In the genomic region with DNA sequence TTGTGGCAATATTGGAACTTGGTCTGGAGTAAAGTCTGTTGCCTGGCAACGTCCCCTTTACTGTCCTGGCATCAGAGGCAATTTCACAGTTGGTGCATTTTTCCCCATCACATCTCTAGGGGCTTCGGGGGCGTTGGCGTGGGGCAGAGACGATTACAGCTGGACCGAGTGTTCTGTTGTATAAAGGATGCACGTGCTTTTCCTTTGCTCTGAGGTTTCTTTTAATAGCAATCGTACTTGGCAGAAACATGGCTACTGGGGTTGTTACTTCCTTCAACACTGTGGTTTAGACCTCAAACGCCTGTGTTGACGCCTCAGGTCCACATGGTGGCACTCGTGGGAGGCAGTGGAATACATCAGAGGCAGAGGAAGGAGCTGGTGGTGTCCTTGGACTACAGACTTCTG, we compare ENCODE assay signal across 9 mouse cellular contexts. TPM values are rescaled to one million over a fixed set of nuclear protein-coding genes. Genes with fewer than 3 reads are reported as not detected.
DNase-seq lines count a peak whose midpoint lies in the region; ATAC-seq and TF ChIP-seq lines count a peak whose summit lies in the region.
"Had no signal": no experiment of that assay in that cellular context is flagged by ENCODE, and none has a peak within 500 bp of the region (broad histone marks: within the 10 kb centered on the region; RNA-seq: fewer than 3 reads in every experiment).

No protein-coding gene starts in this region.

- H3K27ac ChIP-seq in MEL (ENCODE audit: control insufficient read depth, low read depth, low read length), result no peak overlapping the region
- H3K27ac ChIP-seq in hindbrain, embryonic 16.5 days (ENCODE audit: low read depth, low read length), result 0 out of 2 replicates have a peak overlapping the region, but pooled peaks have one; percentile 29

- TF ChIP-seq RAD21 in MEL (IDR thresholded peaks at IDR 0.05; ENCODE audit: low read depth, low read length), result peak; percentile 70

- TF ChIP-seq CTCF in MEL (IDR thresholded peaks at IDR 0.05 in 2 of 3, conservative IDR thresholded peaks at IDR 0.05 in 1 of 3; ENCODE audit: control insufficient read depth in 1 of 3, insufficient read depth in 1 of 3, low read depth in 2 of 3, low read length in 3 of 3, poor library complexity in 1 of 3, severe bottlenecking in 1 of 3), result peak; percentile 55 to 85 (median 76)

- H3K9ac ChIP-seq in MEL (ENCODE audit: control insufficient read depth, low read depth, low read length, poor library complexity, severe bottlenecking), result no peak overlapping the region
- no peak overlapping the region for H3K9ac ChIP-seq in hindbrain, embryonic 16.5 days (ENCODE audit: low read depth, low read length)

- H3K4me3 ChIP-seq in MEL (ENCODE audit: control insufficient read depth in 1 of 2, insufficient read depth in 1 of 2, low read depth in 2 of 2, low read length in 2 of 2), result peak overlapping the region in 1 of 2 experiments; percentile 18; a peak in 1 of 4 replicates
- peak overlapping the region; percentile 26; the same call in 1 of the 2 replicates for H3K4me3 ChIP-seq in hindbrain, embryonic 16.5 days (ENCODE audit: low read length)

- no peak for TF ChIP-seq EP300 in MEL (IDR thresholded peaks at IDR 0.05; ENCODE audit: low read depth in 1 of 2, low read length in 2 of 2)

- no peaks in the 10 kb centered on the region for H3K9me3 ChIP-seq in MEL (replicated peaks; ENCODE audit: insufficient read depth, low read length)
- no peaks in the 10 kb centered on the region for H3K9me3 ChIP-seq in hindbrain, embryonic 16.5 days (ENCODE audit: control insufficient read depth, low read length)

- H3K4me1 ChIP-seq in MEL (ENCODE audit: control insufficient read depth in 1 of 2, insufficient read depth in 2 of 2, low read length in 2 of 2), result no peaks in the 10 kb centered on the region
- H3K4me1 ChIP-seq in hindbrain, embryonic 16.5 days (ENCODE audit: control insufficient read depth, insufficient read depth, low read depth, low read length), result no peaks in the 10 kb centered on the region

- no peak for TF ChIP-seq POLR2A in MEL (IDR thresholded peaks at IDR 0.05; ENCODE audit: control insufficient read depth in 1 of 2, insufficient read depth in 1 of 2, low read depth in 1 of 2, low read length in 2 of 2, poor library complexity in 1 of 2)

- ATAC-seq in frontal cortex, adult (ENCODE audit: low TSS enrichment), result peak; percentile 100
- peak; percentile 95 for ATAC-seq in hindbrain, embryonic 16.5 days

- peak; percentile 83 for DNase-seq in MEL (ENCODE audit: low read depth, low spot score)
- DNase-seq in c-Kit-positive CD71-positive TER-119-negative erythroid progenitor cells, embryonic 14.5 days (ENCODE audit: low read depth), result peak; percentile 28
- peak; percentile 23 to 25 for DNase-seq in layer of hippocampus, postnatal 36 days
- DNase-seq in lung, postnatal 36 days, result peak; percentile 86
- peak; percentile 51 for DNase-seq in retina, postnatal 1 day
- DNase-seq in thymus, postnatal 25 days, result peak; percentile 80

- 29% methylated on average over 11 of the region's 11 CpGs for WGBS in hindbrain, embryonic 16.5 days

- H3K27me3 ChIP-seq in MEL (ENCODE audit: control insufficient read depth in 1 of 2, insufficient read depth in 2 of 2, low read length in 2 of 2), result no peaks in the 10 kb centered on the region; a peak in 1 of 4 replicates
- H3K27me3 ChIP-seq in hindbrain, embryonic 16.5 days (replicated peaks; ENCODE audit: control insufficient read depth, insufficient read depth, low read length), result no peaks in the 10 kb centered on the region

- H3K36me3 ChIP-seq in MEL (ENCODE audit: control insufficient read depth in 1 of 2, insufficient read depth in 2 of 2, low read length in 2 of 2), result no peaks in the 10 kb centered on the region; a peak in 1 of 4 replicates
- H3K36me3 ChIP-seq in hindbrain, embryonic 16.5 days (ENCODE audit: control insufficient read depth, insufficient read depth, low read length), result no peaks in the 10 kb centered on the region

- no peaks in the 10 kb centered on the region for H3K79me2 ChIP-seq in MEL (ENCODE audit: control insufficient read depth, insufficient read depth, low read length, poor library complexity)

- H3K4me2 ChIP-seq in hindbrain, embryonic 16.5 days (ENCODE audit: low read length), result peak overlapping the region; percentile 51

TF ChIP-seq in MEL, 35 proteins besides CTCF, POLR2A, EP300 and RAD21:
- TF ChIP-seq ZMIZ1 (IDR thresholded peaks at IDR 0.05; ENCODE audit: low read depth, low read length) (no peak), JUND (IDR thresholded peaks at IDR 0.05; ENCODE audit: low read depth, low read length) (no peak), CHD1 (IDR thresholded peaks at IDR 0.05; ENCODE audit: low read depth, low read length) (no peak), MAX (IDR thresholded peaks at IDR 0.05; ENCODE audit: low read length) (peak; percentile 80), MYC (IDR thresholded peaks at IDR 0.05; ENCODE audit: low read depth, low read length) (peak; percentile 62; the same call in 1 of the 2 replicates), MYB (IDR thresholded peaks at IDR 0.05; ENCODE audit: low read depth, low read length) (no peak), MAFK (IDR thresholded peaks at IDR 0.05; ENCODE audit: borderline replicate concordance, low read depth, low read length) (no peak), ZC3H11A (IDR thresholded peaks at IDR 0.05; ENCODE audit: low read depth, low read length) (peak; percentile 67), TAL1 (IDR thresholded peaks at IDR 0.05; ENCODE audit: low read length) (no peak), POLR2AphosphoS5 (IDR thresholded peaks at IDR 0.05; ENCODE audit: borderline replicate concordance, low read depth, low read length) (no peak), RCOR1 (IDR thresholded peaks at IDR 0.05; ENCODE audit: low read depth, low read length) (no peak), HCFC1 (IDR thresholded peaks at IDR 0.05; ENCODE audit: low read depth, low read length) (0 out of 2 replicates have a peak, but pooled peaks have one; percentile 17), BHLHE40 (IDR thresholded peaks at IDR 0.05; ENCODE audit: borderline replicate concordance, low read depth, low read length) (peak; percentile 8; the same call in 1 of the 2 replicates), CHD2 (IDR thresholded peaks at IDR 0.05; ENCODE audit: low read length) (no peak), SMC3 (IDR thresholded peaks at IDR 0.05; ENCODE audit: low read depth, low read length) (peak; percentile 92), NELFE (IDR thresholded peaks at IDR 0.05; ENCODE audit: low read depth, low read length) (no peak), E2F4 (IDR thresholded peaks at IDR 0.05; ENCODE audit: borderline replicate concordance, low read depth, low read length) (no peak), ELF1 (IDR thresholded peaks at IDR 0.05; ENCODE audit: low read depth, low read length) (no peak), ZKSCAN1 (IDR thresholded peaks at IDR 0.05; ENCODE audit: low read depth, low read length) (no peak)
TF ChIP-seq in MEL: peak in this region for 6.

RNA-seq across cellular contexts. Expression of gene 4922502D21Rik, which starts 2.1 kb away (rescaled TPM):
- not detected in 2 replicates for total RNA-seq in MEL (2012; rRNA removed)
- not detected for polyA plus RNA-seq in MEL (2012; ENCODE audit: insufficient read depth in 1 of 2, insufficient read length in 2 of 2, low read depth in 1 of 2, low replicate concordance in 2 of 2, missing spikeins in 1 of 2)
- not detected in 2 replicates for polyA plus RNA-seq in hindbrain, embryonic 16.5 days (2015; fragmentation: Nextera tagmentation; extraction: Ambion mirVana)
- not detected for total RNA-seq in layer of hippocampus, postnatal 36 days (2021)
- polyA plus RNA-seq: limb, embryonic 14.5 days had no signal

RNA-seq across cellular contexts. Expression of gene Clec12a, which starts 8.8 kb away (rescaled TPM):
- not detected in 2 replicates for total RNA-seq in MEL (2012; rRNA removed)
- not detected for polyA plus RNA-seq in MEL (2012; ENCODE audit: insufficient read depth in 1 of 2, insufficient read length in 2 of 2, low read depth in 1 of 2, low replicate concordance in 2 of 2, missing spikeins in 1 of 2)
- 0.15 and 0.26 TPM in 2 replicates for polyA plus RNA-seq in hindbrain, embryonic 16.5 days (2015; fragmentation: Nextera tagmentation; extraction: Ambion mirVana)
- under 1 TPM in 1 of 2 experiments, not detected in 1; 0.32 TPM for total RNA-seq in layer of hippocampus, postnatal 36 days (2021)

RNA-seq across cellular contexts. Expression of gene Clec12b, which starts 52.0 kb away (rescaled TPM):
- total RNA-seq in MEL (2012; rRNA removed), result not detected in 2 replicates
- polyA plus RNA-seq in MEL (2012; ENCODE audit: insufficient read depth in 1 of 2, insufficient read length in 2 of 2, low read depth in 1 of 2, low replicate concordance in 2 of 2, missing spikeins in 1 of 2), result not detected
- polyA plus RNA-seq in hindbrain, embryonic 16.5 days (2015; fragmentation: Nextera tagmentation; extraction: Ambion mirVana), result 0.39 and 0.98 TPM in 2 replicates
- total RNA-seq in layer of hippocampus, postnatal 36 days (2021), result not detected

RNA-seq across cellular contexts. Expression of gene Cd69, which starts 58.4 kb away (rescaled TPM):
- 0.26 TPM in 1 of 2 replicates, not detected in the other for total RNA-seq in MEL (2012; rRNA removed)
- not detected for polyA plus RNA-seq in MEL (2012; ENCODE audit: insufficient read depth in 1 of 2, insufficient read length in 2 of 2, low read depth in 1 of 2, low replicate concordance in 2 of 2, missing spikeins in 1 of 2)
- polyA plus RNA-seq in hindbrain, embryonic 16.5 days (2015; fragmentation: Nextera tagmentation; extraction: Ambion mirVana), result 0.09 TPM in 1 of 2 replicates, not detected in the other
- not detected for total RNA-seq in layer of hippocampus, postnatal 36 days (2021)

Comparison
In these comparisons a context has a peak if more than half of its experiments do, and no peak if none do; other contexts are left out.
1. DNase-seq: peak in every context shown above with its lines; median percentile 86 in lung, postnatal 36 days; 83 in MEL; 80 in thymus, postnatal 25 days; 51 in retina, postnatal 1 day; 28 in c-Kit-positive CD71-positive TER-119-negative erythroid progenitor cells, embryonic 14.5 days; 24 in layer of hippocampus, postnatal 36 days.